Mouse (Mus musculus) A20 (cell line): ENCODE measurements around the gene Prkce.
A peak's percentile ranks its signal among the peaks of the same experiment; 100 is the strongest.

Experiments used
- DNase-seq: peaks from one replicate; pipeline ENCODE4 v3.0.0-alpha.2; 2011; ENCODE audit warnings: low read depth, low spot score

Gene Prkce

GRCm38 (mm10) chr17:86364349-86365075, 196.9 kb downstream of the Prkce start:
- no peak for DNase-seq

GRCm38 (mm10) chr17:86366919-86367318, 199.3 kb downstream of the Prkce start:
- no peak for DNase-seq

GRCm38 (mm10) chr17:86367676-86368075, 200.1 kb downstream of the Prkce start:
- DNase-seq = no peak

DNA sequence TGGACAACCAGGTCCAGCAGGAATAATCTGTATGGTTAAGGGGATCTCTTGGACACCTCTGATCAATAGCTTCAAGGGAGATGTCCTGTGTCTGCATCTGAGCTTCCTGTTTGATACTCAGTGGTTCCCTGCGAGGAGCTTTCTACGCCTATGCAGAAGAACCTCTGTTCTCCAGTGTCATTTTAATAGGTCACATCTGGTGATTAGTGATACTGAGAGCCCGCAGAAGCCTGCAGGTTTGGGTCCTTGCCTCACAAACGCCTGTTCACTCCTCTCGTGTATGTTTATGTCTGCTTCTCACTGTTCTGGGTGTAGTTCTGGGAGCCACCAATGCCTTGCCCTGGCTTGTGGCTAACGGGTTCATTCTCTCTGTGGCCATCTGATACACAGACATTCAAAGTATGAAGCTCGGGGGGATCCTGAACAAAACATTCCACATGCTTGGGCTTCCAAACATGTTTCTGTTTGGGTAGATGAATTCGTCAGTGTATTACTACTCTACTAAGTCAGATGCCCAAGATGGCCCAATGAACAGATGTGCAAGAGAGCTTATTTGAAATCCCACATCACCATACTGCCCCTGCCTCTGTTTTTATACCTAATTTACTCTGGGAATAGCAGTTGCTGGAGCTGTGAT, 202.6 kb downstream of the Prkce start:
- no peak for DNase-seq

DNA sequence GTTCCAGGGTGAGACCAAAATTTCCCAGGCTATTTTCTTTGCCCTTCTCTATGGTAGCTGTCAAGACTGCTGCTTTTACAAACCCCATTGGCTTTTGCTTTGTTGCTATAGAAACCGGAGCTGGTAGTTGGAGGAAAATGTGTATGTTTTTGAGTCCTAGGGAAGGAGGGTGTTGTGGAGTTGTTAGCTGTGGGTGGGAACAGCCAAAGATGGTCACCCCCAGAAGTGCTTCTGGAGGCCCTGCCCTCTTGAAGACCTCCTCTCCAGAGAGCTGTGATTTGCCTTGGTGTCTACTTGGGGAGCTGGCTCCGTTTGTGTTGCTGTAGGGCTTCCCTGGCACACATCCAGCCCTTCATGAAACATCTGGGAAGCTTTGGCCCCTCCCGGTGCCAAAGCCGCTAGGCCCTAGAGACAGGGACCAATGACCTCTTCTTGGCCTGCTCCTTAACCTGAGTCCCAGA, 203.5 kb downstream of the Prkce start:
- no peak for DNase-seq

DNA sequence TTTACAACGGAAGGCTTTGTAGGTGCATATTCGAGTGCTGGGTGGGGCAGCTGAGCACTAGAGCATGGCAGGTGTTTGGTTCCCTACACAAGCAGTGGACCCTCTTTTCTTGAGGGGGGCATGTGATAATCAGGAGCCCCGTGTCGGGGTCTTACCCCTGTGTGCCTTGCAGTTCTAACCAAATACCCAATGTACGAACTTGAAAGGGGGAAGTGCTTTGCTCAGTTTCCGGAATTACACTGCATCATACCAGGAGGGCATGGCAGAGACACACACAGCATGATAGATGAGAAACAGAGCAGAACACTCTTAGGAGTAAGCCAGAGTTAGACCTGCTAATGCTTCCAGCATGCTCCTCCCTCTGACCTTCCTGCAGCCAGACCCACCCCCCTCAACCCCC, 208.8 kb downstream of the Prkce start:
- DNase-seq = no peak

DNA sequence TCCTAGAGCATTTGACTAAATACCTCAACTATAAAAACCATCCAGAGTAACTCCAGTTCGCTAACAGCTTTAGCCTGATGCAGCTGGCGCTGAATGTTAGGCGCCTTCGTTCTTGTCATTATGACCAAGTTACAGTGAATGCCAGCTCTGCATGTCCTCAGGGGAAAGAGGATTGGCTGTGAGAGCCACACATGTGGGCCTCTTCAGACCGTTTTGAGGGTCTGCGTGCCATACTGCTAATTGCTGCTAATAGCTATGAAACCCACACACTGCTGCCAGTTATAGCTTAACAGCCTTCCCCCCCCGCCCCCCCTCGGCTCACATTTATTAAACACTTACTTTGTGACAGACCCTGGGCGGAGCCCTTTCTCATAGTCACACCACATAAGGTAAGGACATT, 210.3 kb downstream of the Prkce start:
- DNase-seq = no peak

DNA sequence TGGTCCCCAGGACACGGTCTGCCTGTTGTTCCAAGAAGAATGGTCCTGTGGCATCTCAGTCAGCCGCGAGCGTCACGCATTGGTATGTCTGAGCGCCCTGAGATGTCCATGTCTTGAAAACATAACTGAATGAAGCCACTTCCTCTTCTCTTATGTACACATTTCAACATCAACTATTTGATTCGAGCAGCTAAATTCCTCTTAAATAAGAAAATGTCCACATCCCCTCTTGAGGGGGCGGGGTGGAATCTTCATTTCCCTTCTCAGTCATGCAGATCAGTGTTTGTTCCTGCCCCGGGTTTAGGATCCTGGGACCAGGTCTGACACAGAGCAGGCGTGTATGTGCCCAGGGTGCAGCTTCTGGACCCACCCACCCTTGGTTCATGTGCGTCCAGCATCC, 211.0 kb downstream of the Prkce start:
- DNase-seq = peak; percentile 64

DNA sequence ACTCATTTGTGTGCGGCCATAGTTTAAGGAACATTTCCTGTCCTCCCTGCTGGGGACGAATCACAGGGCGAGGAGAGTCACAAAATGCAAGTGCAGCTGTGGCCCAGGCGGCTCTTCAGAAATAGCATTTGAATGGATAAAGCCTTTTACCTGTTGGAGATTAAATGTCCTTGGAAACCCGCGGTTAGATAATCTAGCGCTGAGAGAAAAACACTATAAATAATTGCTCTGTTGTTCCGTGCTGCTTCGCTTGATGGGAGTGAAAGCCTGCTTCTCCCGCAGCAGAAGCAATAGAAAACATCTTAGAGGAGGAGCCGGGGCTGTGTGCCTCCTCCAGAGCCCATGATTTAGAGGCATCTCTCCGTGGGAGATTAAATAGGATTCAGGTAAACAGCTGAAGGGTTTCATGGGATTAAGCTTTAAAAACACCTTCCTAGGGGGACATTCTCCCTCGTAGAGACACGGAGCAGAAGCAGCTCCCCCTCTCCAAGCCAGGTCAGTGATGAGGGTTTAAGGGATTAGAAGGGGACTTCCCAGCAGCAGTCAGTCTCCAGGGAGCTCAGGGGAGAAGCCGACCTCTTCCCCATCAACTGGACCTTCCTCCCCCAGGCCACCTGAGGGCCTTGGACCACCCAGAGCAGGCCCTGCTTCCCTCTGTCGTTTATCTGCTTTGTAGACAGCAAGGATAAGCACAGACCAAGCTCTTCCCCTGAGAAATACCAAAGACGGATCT, 212.0 kb downstream of the Prkce start:
- no peak for DNase-seq

DNA sequence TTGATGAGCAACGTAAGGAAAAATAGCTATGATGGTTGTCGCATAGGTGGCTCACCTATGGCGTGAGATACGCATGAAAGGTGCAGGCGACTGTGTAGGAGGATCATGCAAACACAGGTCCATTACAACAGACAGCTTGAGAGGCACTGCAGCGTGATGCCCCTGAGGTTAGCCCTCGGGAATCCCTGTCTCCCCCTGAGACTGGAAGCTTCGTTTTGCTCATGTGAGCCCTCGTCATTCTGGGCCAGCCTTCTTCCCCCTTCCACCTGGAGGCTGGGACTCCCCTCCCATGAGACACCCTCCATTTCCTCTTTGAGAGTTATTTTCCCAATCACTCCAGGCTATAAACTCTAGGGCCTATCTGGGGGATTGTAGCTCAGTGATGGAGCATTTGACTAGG, 213.9 kb downstream of the Prkce start:
- no peak for DNase-seq

DNA sequence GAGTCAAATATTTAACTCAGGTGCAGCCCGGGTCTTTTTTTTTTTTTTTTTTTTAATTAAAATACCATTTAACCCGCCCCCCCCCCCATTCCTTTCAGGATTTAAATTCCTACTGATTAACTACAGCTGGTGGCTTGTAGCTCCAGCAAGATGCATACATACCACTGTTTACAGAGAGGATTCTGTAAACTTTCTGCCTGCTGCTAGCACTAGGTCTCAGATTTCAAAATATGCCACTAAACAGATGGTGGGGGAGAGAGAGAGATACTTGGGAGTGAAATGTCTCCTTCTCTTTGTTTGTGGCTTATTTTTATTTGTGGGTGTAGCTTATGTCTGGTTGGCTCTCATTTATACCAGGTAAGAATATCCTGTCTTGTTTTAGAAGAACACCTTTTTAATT, 215.3 kb downstream of the Prkce start:
- DNase-seq = no peak

- no peak for DNase-seq
Observed at GRCm38 (mm10) chr17:86383699-86384572, 216.4 kb downstream of the Prkce start.

- no peak for DNase-seq
Observed at GRCm38 (mm10) chr17:86392475-86392874, 224.9 kb downstream of the Prkce start.

DNA sequence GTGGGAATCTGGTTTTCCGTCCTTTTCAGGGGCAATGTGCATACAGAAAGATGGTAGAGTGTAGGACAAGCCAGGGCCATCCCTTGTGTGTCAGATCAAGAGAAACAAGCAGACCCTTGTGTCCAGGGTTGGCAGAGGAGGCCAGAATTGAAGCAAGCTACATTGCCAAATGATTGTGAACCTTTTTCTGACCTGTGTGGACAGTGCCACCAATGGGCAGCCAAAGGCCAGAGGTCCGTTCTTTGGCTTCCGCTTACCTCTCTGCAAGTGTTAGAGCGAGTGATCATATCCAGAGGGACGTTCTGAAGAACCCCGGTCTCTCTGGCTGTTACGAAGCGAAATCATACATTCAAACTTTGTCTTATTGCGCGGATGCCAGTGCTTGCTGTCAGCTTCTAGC, 225.6 kb downstream of the Prkce start:
- DNase-seq = no peak

GRCm38 (mm10) chr17:86397097-86397496, 229.5 kb downstream of the Prkce start:
- DNase-seq = no peak

DNA sequence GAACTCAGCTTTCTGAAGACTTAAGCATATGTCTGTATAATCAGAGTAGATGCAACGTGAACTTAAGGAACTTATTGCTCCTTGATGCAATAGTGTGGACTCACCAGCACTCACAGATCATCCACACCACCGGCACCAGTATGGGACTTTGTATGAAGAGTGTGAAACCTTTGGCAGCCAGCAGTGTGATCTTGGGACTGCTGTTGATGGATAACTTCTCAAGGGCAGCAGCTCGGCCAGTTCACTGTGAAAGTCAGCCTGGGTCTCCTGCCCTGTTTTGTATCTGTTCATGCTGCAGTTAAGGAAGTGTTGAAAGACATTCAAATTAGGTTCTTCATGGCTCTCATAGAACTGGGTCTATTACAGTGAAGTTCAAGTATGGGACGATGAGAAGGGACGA, 230.1 kb downstream of the Prkce start:
- DNase-seq = no peak

GRCm38 (mm10) chr17:86398226-86398625, 230.6 kb downstream of the Prkce start:
- no peak for DNase-seq

GRCm38 (mm10) chr17:86400032-86400431, 232.4 kb downstream of the Prkce start:
- DNase-seq = no peak

DNA sequence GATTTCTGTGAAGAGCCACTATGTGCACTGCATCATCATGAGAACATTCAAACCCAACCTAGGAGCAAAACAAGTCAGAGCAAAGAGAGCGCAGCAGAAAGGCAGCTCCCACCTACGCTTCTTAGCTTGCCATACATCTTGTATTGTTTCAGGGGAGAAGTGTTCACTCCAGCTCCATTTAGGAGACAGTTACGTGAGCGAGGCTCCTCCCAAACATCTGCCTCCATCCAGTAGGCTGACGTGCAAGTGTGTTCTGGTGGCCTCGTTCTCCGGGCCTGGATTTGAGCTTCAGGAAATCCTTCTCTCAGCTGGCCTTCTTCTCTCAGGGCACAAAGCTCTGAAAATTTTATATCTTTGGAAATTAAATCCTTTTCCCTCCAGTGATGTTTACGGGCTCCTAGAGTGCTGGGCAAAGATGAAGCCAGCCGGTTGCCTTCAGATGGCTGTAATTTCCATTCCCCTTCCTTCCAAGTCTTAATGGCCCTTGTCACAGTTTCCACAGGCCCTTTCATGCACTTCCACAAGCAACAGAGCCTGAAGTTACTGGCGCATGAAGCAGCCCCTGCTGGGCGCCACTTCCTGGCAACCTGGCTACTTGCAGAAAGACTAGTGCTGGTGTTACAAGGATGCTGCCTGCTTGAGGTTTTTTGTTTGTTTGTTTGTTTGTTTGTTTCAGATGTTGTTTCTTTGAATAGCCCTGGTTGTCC, 237.4 kb downstream of the Prkce start:
- DNase-seq = no peak

DNA sequence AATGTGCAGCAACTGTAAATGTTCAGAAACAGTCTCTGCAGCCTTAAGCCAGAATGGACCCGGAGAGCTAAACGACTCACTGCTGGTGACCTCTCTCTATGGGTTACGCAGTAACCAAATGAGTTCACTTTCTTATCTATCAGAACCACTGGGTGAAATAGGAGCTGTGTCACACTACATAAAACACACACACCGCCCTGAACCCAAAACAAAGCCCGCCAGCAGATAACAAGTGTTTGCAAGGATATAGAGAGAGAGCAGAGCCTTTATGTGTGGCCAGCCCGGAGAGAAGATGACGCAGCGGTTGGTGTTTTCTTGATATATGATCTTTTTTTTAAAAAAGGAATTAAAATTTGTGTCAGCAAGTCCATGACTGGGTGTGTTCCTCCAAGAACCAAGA, 238.1 kb downstream of the Prkce start:
- DNase-seq = no peak
